Mouse (Mus musculus): ENCODE results near the gene Tead1. TPM values are rescaled to one million over a fixed set of nuclear protein-coding genes. Genes with fewer than 3 reads are reported as not detected.

Tead1 gene
- polyA plus RNA-seq, 2 experiments = 0.75 to 1.1 TPM

GRCm38 (mm10) chr7:112721859-112722258, 42.7 kb downstream of the Tead1 start:
- H3K4me2 ChIP-seq (ENCODE audit: low read depth) = no peak overlapping the region
- H3K4me3 ChIP-seq (ENCODE audit: insufficient read depth in 1 of 2, low read depth in 2 of 2, low read length in 2 of 2) = no peak overlapping the region
- H3K27me3 ChIP-seq (ENCODE audit: control insufficient read depth, insufficient read depth, low read length) = no peaks in the 10 kb centered on the region
- no peaks in the 10 kb centered on the region for H3K9me3 ChIP-seq (ENCODE audit: control insufficient read depth, low read length)
- no peaks in the 10 kb centered on the region for H3K36me3 ChIP-seq (replicated peaks; ENCODE audit: control insufficient read depth, insufficient read depth, low read depth)
- WGBS (ENCODE audit: insufficient replicate concordance) = 47% methylated on average over 4 of the region's 4 CpGs
- no peak for ATAC-seq (ENCODE audit: insufficient read depth)
- DNase-seq (ENCODE audit: low read depth in 3 of 3, low spot score in 3 of 3) = no peak
- TF ChIP-seq EP300 (IDR thresholded peaks at IDR 0.05; ENCODE audit: low read depth) (no peak), CTCF (IDR thresholded peaks at IDR 0.05; ENCODE audit: low read depth) (no peak)
- no peak overlapping the region for H3K9ac ChIP-seq (replicated peaks)
- H3K27ac ChIP-seq = no peak overlapping the region
- H3K4me1 ChIP-seq (replicated peaks; ENCODE audit: control insufficient read depth in 2 of 2, insufficient read depth in 2 of 2, low read length in 1 of 2) = peaks cover 0 to 2% of the 10 kb centered on the region in 2 experiments; a peak in 2 of 4 replicates

- Histone ChIP-seq H3K4me2 (ENCODE audit: low read depth) (no peak overlapping the region), H3K27me3 (ENCODE audit: control insufficient read depth, insufficient read depth, low read length) (no peaks in the 10 kb centered on the region), H3K36me3 (replicated peaks; ENCODE audit: control insufficient read depth, insufficient read depth, low read depth) (no peaks in the 10 kb centered on the region), H3K27ac (no peak overlapping the region), H3K9me3 (ENCODE audit: control insufficient read depth, low read length) (no peaks in the 10 kb centered on the region), H3K4me3 (ENCODE audit: insufficient read depth in 1 of 2, low read depth in 2 of 2, low read length in 2 of 2) (no peak overlapping the region), H3K9ac (replicated peaks) (no peak overlapping the region), H3K4me1 (replicated peaks; ENCODE audit: control insufficient read depth in 2 of 2, insufficient read depth in 2 of 2, low read length in 1 of 2) (peaks cover 0 to 3% of the 10 kb centered on the region in 2 experiments; a peak in 2 of 4 replicates)
- ATAC-seq (ENCODE audit: insufficient read depth) (no peak), DNase-seq (ENCODE audit: low read depth in 3 of 3, low spot score in 3 of 3) (no peak)
- 51% methylated on average over 2 of the region's 2 CpGs for WGBS (ENCODE audit: insufficient replicate concordance)
- TF ChIP-seq CTCF (IDR thresholded peaks at IDR 0.05; ENCODE audit: low read depth) = no peak
- no peak for TF ChIP-seq EP300 (IDR thresholded peaks at IDR 0.05; ENCODE audit: low read depth)
Observed at GRCm38 (mm10) chr7:112728399-112728798, 49.3 kb downstream of the Tead1 start.

DNA sequence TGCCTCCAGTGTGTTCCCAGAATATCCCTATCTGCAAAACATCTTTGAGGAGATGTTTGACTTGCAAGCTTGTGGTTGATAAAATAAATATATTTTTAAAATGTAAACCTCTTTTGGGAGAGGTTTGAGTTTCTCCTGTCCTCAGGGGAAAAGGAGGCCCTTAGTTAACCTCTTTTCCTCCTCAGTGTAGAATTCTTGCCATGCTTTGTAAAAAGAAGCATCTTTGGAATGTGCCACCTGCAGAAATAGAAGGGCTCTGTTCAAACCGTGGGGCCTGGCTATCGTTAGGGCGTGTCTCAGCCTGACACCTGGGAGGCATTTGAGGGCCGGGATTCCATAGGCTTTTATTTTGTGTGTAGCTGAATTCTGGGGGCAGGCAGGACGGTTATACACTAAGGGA, 51.1 kb downstream of the Tead1 start:
- Histone ChIP-seq H3K4me2 (ENCODE audit: low read depth) (no peak overlapping the region), H3K36me3 (replicated peaks; ENCODE audit: control insufficient read depth, insufficient read depth, low read depth) (no peaks in the 10 kb centered on the region), H3K4me1 (replicated peaks; ENCODE audit: control insufficient read depth in 2 of 2, insufficient read depth in 2 of 2, low read length in 1 of 2) (peaks cover 0 to 3% of the 10 kb centered on the region in 2 experiments; a peak in 1 of 4 replicates), H3K27ac (no peak overlapping the region), H3K4me3 (ENCODE audit: insufficient read depth in 1 of 2, low read depth in 2 of 2, low read length in 2 of 2) (no peak overlapping the region), H3K9me3 (ENCODE audit: control insufficient read depth, low read length) (no peaks in the 10 kb centered on the region), H3K27me3 (ENCODE audit: control insufficient read depth, insufficient read depth, low read length) (no peaks in the 10 kb centered on the region), H3K9ac (replicated peaks) (no peak overlapping the region)
- WGBS (ENCODE audit: insufficient replicate concordance) = 52% methylated on average over 5 of the region's 5 CpGs
- DNase-seq (ENCODE audit: low read depth in 3 of 3, low spot score in 3 of 3) (no peak), ATAC-seq (ENCODE audit: insufficient read depth) (no peak)
- TF ChIP-seq EP300 (IDR thresholded peaks at IDR 0.05; ENCODE audit: low read depth) (no peak), CTCF (IDR thresholded peaks at IDR 0.05; ENCODE audit: low read depth) (no peak)

- ATAC-seq (ENCODE audit: insufficient read depth) = no peak
- 73% methylated on average over 8 of the region's 8 CpGs for WGBS (ENCODE audit: insufficient replicate concordance)
- no peaks in the 10 kb centered on the region for H3K9me3 ChIP-seq (ENCODE audit: control insufficient read depth, low read length)
- H3K36me3 ChIP-seq (replicated peaks; ENCODE audit: control insufficient read depth, insufficient read depth, low read depth) = no peaks in the 10 kb centered on the region
- H3K9ac ChIP-seq (replicated peaks) = no peak overlapping the region
- no peak overlapping the region for H3K4me2 ChIP-seq (ENCODE audit: low read depth)
- TF ChIP-seq EP300 (IDR thresholded peaks at IDR 0.05; ENCODE audit: low read depth) = no peak
- no peak for DNase-seq (ENCODE audit: low read depth in 3 of 3, low spot score in 3 of 3)
- peaks cover 0 to 3% of the 10 kb centered on the region in 2 experiments; a peak in 1 of 4 replicates for H3K4me1 ChIP-seq (replicated peaks; ENCODE audit: control insufficient read depth in 2 of 2, insufficient read depth in 2 of 2, low read length in 1 of 2)
- no peaks in the 10 kb centered on the region for H3K27me3 ChIP-seq (ENCODE audit: control insufficient read depth, insufficient read depth, low read length)
- H3K4me3 ChIP-seq (ENCODE audit: insufficient read depth in 1 of 2, low read depth in 2 of 2, low read length in 2 of 2) = no peak overlapping the region
- H3K27ac ChIP-seq = no peak overlapping the region
Observed at GRCm38 (mm10) chr7:112731584-112731983, 52.5 kb downstream of the Tead1 start.

GRCm38 (mm10) chr7:112739174-112739573, 60.1 kb downstream of the Tead1 start:
- H3K27ac ChIP-seq = no peak overlapping the region
- H3K9me3 ChIP-seq (ENCODE audit: control insufficient read depth, low read length) = no peaks in the 10 kb centered on the region
- 48% methylated on average over 6 of the region's 6 CpGs for WGBS (ENCODE audit: insufficient replicate concordance)
- ATAC-seq (ENCODE audit: insufficient read depth) = no peak
- no peak for DNase-seq (ENCODE audit: low read depth in 3 of 3, low spot score in 3 of 3)
- no peak for TF ChIP-seq EP300 (IDR thresholded peaks at IDR 0.05; ENCODE audit: low read depth)
- no peak for TF ChIP-seq CTCF (IDR thresholded peaks at IDR 0.05; ENCODE audit: low read depth)
- H3K9ac ChIP-seq (replicated peaks) = no peak overlapping the region
- peaks cover 0 to 4% of the 10 kb centered on the region in 2 experiments; a peak in 1 of 4 replicates for H3K4me1 ChIP-seq (replicated peaks; ENCODE audit: control insufficient read depth in 2 of 2, insufficient read depth in 2 of 2, low read length in 1 of 2)
- no peak overlapping the region for H3K4me3 ChIP-seq (ENCODE audit: insufficient read depth in 1 of 2, low read depth in 2 of 2, low read length in 2 of 2)
- H3K27me3 ChIP-seq (ENCODE audit: control insufficient read depth, insufficient read depth, low read length) = no peaks in the 10 kb centered on the region
- H3K36me3 ChIP-seq (replicated peaks; ENCODE audit: control insufficient read depth, insufficient read depth, low read depth) = no peaks in the 10 kb centered on the region
- no peak overlapping the region for H3K4me2 ChIP-seq (ENCODE audit: low read depth)
